Mouse (Mus musculus) spleen, adult 12 weeks (tissue): ENCODE results near the gene Gm21887.
"Not testable (repeated sequence)": the region's sequence is repeated elsewhere in the genome, so short reads cannot be mapped to it uniquely, and the experiment has no call there.

Experiments
- DNase-seq: peaks from one replicate; pipeline ENCODE4 v3.0.0; 2022; ENCODE audit warnings: low spot score

Gm21887 gene

GRCm38 (mm10) chrX:169997854-169998456, 11.5 kb upstream of the Gm21887 start:
- peak; percentile 96 for DNase-seq

- DNase-seq: not testable (repeated sequence)
Measured at GRCm38 (mm10) chrX:169998559-169999219, 10.8 kb upstream of the Gm21887 start.

- not testable (repeated sequence) for DNase-seq
Measured at GRCm38 (mm10) chrX:169999226-169999883, 10.1 kb upstream of the Gm21887 start.

- not testable (repeated sequence) for DNase-seq
Measured at GRCm38 (mm10) chrX:169999912-170000641, 9.4 kb upstream of the Gm21887 start.

- DNase-seq: not testable (repeated sequence)
Measured at GRCm38 (mm10) chrX:170000642-170001387, 8.6 kb upstream of the Gm21887 start.

- DNase-seq: not testable (repeated sequence)
Measured at GRCm38 (mm10) chrX:170001388-170001695, 8.1 kb upstream of the Gm21887 start.

GRCm38 (mm10) chrX:170002510-170003197, 6.8 kb upstream of the Gm21887 start:
- DNase-seq: not testable (repeated sequence)

- not testable (repeated sequence) for DNase-seq
Measured at GRCm38 (mm10) chrX:170003536-170003935, 5.9 kb upstream of the Gm21887 start.

- not testable (repeated sequence) for DNase-seq
Measured at GRCm38 (mm10) chrX:170004236-170004635, 5.2 kb upstream of the Gm21887 start.

- not testable (repeated sequence) for DNase-seq
Measured at GRCm38 (mm10) chrX:170004793-170005192, 4.7 kb upstream of the Gm21887 start.

- not testable (repeated sequence) for DNase-seq
Measured at GRCm38 (mm10) chrX:170005194-170005593, 4.3 kb upstream of the Gm21887 start.

- not testable (repeated sequence) for DNase-seq
Measured at GRCm38 (mm10) chrX:170005695-170006297, 3.7 kb upstream of the Gm21887 start.

- DNase-seq: not testable (repeated sequence)
Measured at GRCm38 (mm10) chrX:170006694-170007247, 2.7 kb upstream of the Gm21887 start.

GRCm38 (mm10) chrX:170007375-170008178, 1.9 kb upstream of the Gm21887 start:
- not testable (repeated sequence) for DNase-seq

- DNase-seq: not testable (repeated sequence)
Measured at GRCm38 (mm10) chrX:170008179-170008467, 1.3 kb upstream of the Gm21887 start.

- DNase-seq: not testable (repeated sequence)
Measured at GRCm38 (mm10) chrX:170008584-170008983, 875 bp upstream of the Gm21887 start.

- DNase-seq: peak; percentile 95
Measured at GRCm38 (mm10) chrX:170009801-170010221, 352 bp downstream of the Gm21887 start.

GRCm38 (mm10) chrX:170010581-170011528, 1.4 kb downstream of the Gm21887 start:
- not testable (repeated sequence) for DNase-seq

- not testable (repeated sequence) for DNase-seq
Measured at GRCm38 (mm10) chrX:170011529-170011879, 2.0 kb downstream of the Gm21887 start.
